Mouse (Mus musculus) testis, adult 2 months (tissue): ENCODE measurements around the gene Adamtsl1.

Source experiments
- CTCF ChIP-seq: fragments of 200-500 bp; IDR thresholded peaks from 2 replicates; pipeline ENCODE4 v1.5.1; 2012; ENCODE audit warnings: low read depth, mild to moderate bottlenecking, inconsistent platforms, low read length, moderate library complexity; ENCODE audit not compliant: control insufficient read depth, insufficient read depth, insufficient replicate concordance
- POLR2A ChIP-seq: fragments of 200-500 bp; IDR thresholded peaks from 2 replicates; pipeline ENCODE4 v1.6.1; 2012; ENCODE audit warnings: low read depth, mild to moderate bottlenecking, inconsistent platforms, low read length, moderate library complexity; ENCODE audit not compliant: control insufficient read depth

DNA sequence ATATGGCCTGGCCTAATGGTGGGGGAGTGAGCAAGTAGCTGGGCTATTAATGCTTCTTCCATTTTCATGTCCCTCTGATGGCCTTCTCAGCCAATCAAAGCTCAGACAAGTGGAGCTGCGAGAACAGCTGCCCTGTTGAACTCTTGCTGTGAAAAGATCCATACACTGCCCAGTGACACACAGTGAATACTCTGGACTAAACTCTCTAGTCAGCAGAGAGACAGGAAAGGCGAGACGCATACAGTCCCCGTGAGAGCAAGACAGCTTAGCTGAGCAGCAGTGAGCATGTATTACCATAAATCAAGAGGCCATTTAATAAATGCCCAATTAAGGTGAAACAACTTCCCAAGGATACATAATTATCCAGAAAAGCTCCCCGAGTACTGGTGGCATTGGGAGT, 492.6 kb downstream of the Adamtsl1 start:
- TF ChIP-seq POLR2A (no peak), CTCF (no peak)
